Mouse (Mus musculus): ENCODE measurements around the gene Bpifc. TPM values are rescaled to one million over a fixed set of nuclear protein-coding genes. Genes with fewer than 3 reads are reported as not detected.
A peak's percentile ranks its signal among the peaks of the same experiment; 100 is the strongest.

Gene Bpifc
- total RNA-seq, 1 experiment from 2014 or later, result not detected

- ATAC-seq (replicated peaks; ENCODE audit: insufficient number of reproducible peaks, low FRiP score, low TSS enrichment, poor library complexity, severe bottlenecking), result 0 out of 2 replicates have a peak, but pooled peaks have one; percentile 6
These were observed 9.7 kb upstream of the Bpifc start for GRCm38 (mm10) chr10:86021408-86021748.

- ATAC-seq (replicated peaks; ENCODE audit: insufficient number of reproducible peaks, low FRiP score, low TSS enrichment, poor library complexity, severe bottlenecking), result no peak
These were observed 7.1 kb upstream of the Bpifc start for GRCm38 (mm10) chr10:86018813-86019212.

DNA sequence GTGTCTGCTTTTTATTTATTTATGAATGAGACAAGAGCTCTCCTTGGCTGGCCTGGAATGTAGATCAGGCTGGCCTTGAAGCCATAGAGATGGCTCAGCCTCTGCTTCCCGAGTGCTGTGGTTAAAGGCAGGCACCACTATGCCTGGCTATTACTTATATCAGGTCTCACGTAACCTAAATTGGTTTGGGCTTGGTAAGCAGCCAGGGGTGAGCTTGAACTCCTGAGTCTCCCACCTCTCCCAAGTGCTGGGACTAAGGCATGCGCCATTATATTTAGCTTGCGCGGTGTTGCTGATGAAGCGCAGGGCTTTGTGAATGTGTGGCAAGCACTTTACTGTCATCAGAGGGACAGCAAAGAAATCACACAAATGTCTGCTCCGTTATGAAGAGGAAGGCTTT is 6.1 kb upstream of the Bpifc start:
- ATAC-seq (replicated peaks; ENCODE audit: insufficient number of reproducible peaks, low FRiP score, low TSS enrichment, poor library complexity, severe bottlenecking), result no peak

GRCm38 (mm10) chr10:86011172-86011571 is 523 bp downstream of the Bpifc start:
- no peak for ATAC-seq (replicated peaks; ENCODE audit: insufficient number of reproducible peaks, low FRiP score, low TSS enrichment, poor library complexity, severe bottlenecking)

GRCm38 (mm10) chr10:86010636-86011035 is 1.1 kb downstream of the Bpifc start:
- ATAC-seq (replicated peaks; ENCODE audit: insufficient number of reproducible peaks, low FRiP score, low TSS enrichment, poor library complexity, severe bottlenecking), result no peak

DNA sequence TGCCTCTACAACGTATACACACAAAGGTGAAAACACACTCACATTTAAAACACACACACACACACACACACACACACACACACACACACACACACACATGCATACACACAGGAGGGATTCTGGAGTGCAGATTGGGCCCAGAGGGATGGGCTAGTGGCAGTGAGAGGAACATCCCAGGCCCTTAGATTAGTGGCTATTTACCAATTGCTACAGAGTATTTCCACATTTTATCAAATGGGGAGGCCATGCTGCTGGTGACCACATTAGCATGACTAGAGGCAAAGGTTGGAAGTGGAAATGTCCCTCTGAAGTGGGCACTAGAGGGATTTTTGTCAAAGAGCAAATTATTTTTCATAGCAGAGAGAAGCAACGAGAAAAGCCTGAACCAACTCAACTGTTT is 2.0 kb downstream of the Bpifc start:
- ATAC-seq (replicated peaks; ENCODE audit: insufficient number of reproducible peaks, low FRiP score, low TSS enrichment, poor library complexity, severe bottlenecking), result no peak

DNA sequence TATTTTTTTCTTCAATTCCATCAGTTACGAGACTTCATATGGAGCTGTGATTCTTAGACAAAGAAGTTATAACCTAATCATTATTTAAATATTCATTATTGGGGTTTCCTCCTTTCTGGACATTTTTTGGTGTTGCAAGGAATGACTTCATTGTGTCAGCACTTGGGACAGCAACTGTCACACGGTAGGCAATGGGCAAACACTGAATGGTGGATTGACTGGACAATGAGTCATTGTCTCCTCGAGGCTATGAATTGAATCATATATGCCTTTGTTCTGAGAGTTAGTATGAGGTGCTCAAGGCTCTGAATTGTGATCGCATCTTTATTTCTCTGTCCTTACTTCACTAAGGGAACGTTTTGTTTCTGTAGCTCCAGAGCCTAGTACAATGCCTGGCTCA is 5.2 kb downstream of the Bpifc start:
- no peak for ATAC-seq (replicated peaks; ENCODE audit: insufficient number of reproducible peaks, low FRiP score, low TSS enrichment, poor library complexity, severe bottlenecking)

GRCm38 (mm10) chr10:86000447-86000846 is 11.2 kb downstream of the Bpifc start:
- ATAC-seq (replicated peaks; ENCODE audit: insufficient number of reproducible peaks, low FRiP score, low TSS enrichment, poor library complexity, severe bottlenecking), result no peak

- no peak for ATAC-seq (replicated peaks; ENCODE audit: insufficient number of reproducible peaks, low FRiP score, low TSS enrichment, poor library complexity, severe bottlenecking)
These were observed 17.1 kb downstream of the Bpifc start for GRCm38 (mm10) chr10:85994543-85995104.

DNA sequence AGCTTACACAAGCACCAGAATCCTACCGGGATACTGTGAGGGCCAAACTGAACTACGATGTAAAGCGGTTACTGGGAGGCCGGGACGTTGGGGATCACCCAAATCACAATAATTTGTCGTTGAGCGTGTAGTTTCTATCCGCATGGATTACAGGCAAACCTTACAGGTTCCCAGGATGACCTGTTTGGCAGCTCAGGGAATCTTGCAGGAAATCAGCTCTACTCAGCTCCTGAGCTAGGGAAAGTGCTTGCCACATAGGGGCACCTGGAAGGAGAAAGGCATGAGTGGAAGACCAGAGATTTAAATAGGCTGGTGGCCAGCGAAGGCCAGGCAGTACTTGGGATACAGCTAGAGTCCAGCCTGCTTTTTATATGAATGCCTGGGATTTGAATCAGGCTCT is 17.9 kb downstream of the Bpifc start:
- ATAC-seq (replicated peaks; ENCODE audit: insufficient number of reproducible peaks, low FRiP score, low TSS enrichment, poor library complexity, severe bottlenecking), result no peak

DNA sequence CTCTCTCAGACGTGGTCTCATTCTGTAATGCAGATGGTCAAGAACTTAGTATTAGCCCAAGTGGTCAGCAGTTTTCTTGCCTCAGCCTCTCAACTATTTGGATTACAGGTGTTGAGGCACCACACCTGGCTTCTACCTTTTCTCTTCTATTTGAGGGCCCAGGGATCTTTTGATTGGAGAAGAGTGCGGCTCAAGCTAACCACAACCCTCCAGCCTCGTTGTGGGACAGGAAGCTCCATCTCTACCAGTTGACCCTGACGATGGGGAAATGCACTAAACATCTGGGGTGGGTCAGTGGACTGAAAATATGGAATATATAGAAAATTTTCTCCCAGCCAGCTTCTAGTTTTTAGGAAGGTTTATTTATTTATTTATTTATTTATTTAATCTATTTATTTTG is 19.3 kb downstream of the Bpifc start:
- ATAC-seq (replicated peaks; ENCODE audit: insufficient number of reproducible peaks, low FRiP score, low TSS enrichment, poor library complexity, severe bottlenecking), result no peak

- no peak for ATAC-seq (replicated peaks; ENCODE audit: insufficient number of reproducible peaks, low FRiP score, low TSS enrichment, poor library complexity, severe bottlenecking)
These were observed 22.1 kb downstream of the Bpifc start for GRCm38 (mm10) chr10:85989412-85990115.

GRCm38 (mm10) chr10:85972915-85973314 is 38.8 kb downstream of the Bpifc start:
- no peak for ATAC-seq (replicated peaks; ENCODE audit: insufficient number of reproducible peaks, low FRiP score, low TSS enrichment, poor library complexity, severe bottlenecking)

GRCm38 (mm10) chr10:85971826-85972225 is 39.9 kb downstream of the Bpifc start:
- ATAC-seq (replicated peaks; ENCODE audit: insufficient number of reproducible peaks, low FRiP score, low TSS enrichment, poor library complexity, severe bottlenecking), result no peak

- peak; percentile 54; the same call in 1 of the 2 replicates for ATAC-seq (replicated peaks; ENCODE audit: insufficient number of reproducible peaks, low FRiP score, low TSS enrichment, poor library complexity, severe bottlenecking)
These were observed 41.6 kb downstream of the Bpifc start for GRCm38 (mm10) chr10:85969894-85970620.

GRCm38 (mm10) chr10:85968731-85969130 is 43.0 kb downstream of the Bpifc start:
- no peak for ATAC-seq (replicated peaks; ENCODE audit: insufficient number of reproducible peaks, low FRiP score, low TSS enrichment, poor library complexity, severe bottlenecking)

- ATAC-seq (replicated peaks; ENCODE audit: insufficient number of reproducible peaks, low FRiP score, low TSS enrichment, poor library complexity, severe bottlenecking), result peak; percentile 43; the same call in 1 of the 2 replicates
These were observed 43.5 kb downstream of the Bpifc start for GRCm38 (mm10) chr10:85968157-85968634.

DNA sequence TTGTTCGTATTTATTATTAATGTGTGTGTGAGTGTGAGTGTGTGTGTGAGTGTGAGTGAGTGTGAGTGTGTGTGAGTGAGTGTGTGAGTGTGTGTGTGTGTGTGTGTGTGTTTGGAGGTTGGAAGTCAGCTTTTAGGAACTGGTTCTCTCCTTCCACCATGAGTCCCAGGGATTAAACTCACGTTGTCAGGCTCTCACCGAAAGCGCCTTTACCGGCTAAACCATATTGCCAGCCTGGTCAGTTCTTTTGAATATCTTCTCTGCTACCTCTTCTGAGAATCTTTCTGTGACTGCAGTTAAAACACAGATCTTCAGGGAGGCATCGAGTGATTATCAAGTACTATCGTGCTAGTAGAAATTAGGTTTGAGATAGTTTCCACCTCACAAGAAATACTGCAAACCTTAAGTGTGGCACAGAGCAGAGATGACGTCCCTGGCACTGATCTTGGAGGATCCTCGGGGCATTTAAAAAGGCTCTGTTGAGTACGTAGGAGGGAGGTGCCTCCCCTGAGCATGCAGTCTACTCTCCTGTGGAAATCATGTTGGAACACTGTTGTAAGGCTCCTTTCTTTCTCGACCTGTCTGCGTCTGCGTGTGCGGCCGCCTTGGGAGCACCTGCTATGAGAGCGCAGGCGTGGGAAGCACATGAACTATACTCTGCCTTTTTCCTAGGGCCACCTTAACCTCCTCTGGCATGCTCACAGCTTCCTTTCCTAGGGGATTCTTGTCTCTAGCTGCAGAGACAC is 44.1 kb downstream of the Bpifc start:
- ATAC-seq (replicated peaks; ENCODE audit: insufficient number of reproducible peaks, low FRiP score, low TSS enrichment, poor library complexity, severe bottlenecking), result no peak

GRCm38 (mm10) chr10:85966476-85966875 is 45.2 kb downstream of the Bpifc start:
- no peak for ATAC-seq (replicated peaks; ENCODE audit: insufficient number of reproducible peaks, low FRiP score, low TSS enrichment, poor library complexity, severe bottlenecking)

Data from monocyte, adult 5-6 weeks (primary cell).